Mouse (Mus musculus): ENCODE measurements at regions not wholly inside any gene's neighbourhood (a gene's known extent, or its start where the extent isn't known, plus 50 kb on each side); places are given as distances from the start of the nearest gene placed in this dataset.
A peak's percentile ranks its signal among the peaks of the same experiment; 100 is the strongest.

DNA sequence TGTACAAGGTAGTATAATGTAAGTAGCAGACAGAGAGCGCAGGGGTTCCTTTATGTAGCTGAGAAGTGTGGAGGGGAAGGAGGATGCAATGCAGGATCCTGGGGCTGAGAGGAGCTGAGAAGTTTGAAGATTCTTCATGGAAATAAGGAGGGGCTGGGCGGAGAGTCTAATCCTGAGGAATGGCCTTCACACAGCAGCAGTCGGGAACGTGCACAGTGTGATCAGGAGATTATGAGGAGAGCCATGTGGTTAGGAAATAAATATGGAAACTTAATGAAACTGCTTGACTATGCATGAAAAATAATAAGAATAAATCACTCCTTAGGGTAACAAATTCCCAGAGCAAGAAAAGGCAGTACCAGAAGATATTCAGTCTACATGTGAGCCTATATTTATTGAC is 445.1 kb downstream of the Rapgef2 start:
- H3K4me1 ChIP-seq (replicated peaks; ENCODE audit: low read depth, low read length): no peaks in the 10 kb centered on the region
- H3K27me3 ChIP-seq (ENCODE audit: insufficient read depth, low read length): no peaks in the 10 kb centered on the region
- no peaks in the 10 kb centered on the region for H3K9me3 ChIP-seq (ENCODE audit: low read length)
- H3K36me3 ChIP-seq (ENCODE audit: insufficient read depth, low read length): no peaks in the 10 kb centered on the region
- no peak for TF ChIP-seq NANOG (IDR thresholded peaks at IDR 0.05; ENCODE audit: borderline replicate concordance, low read length)
- TF ChIP-seq POU5F1 (IDR thresholded peaks at IDR 0.05; ENCODE audit: borderline replicate concordance, low read length): no peak
- no peak for TF ChIP-seq CTCF (conservative IDR thresholded peaks at IDR 0.05; ENCODE audit: low read length)
- no peak overlapping the region for H3K4me3 ChIP-seq (replicated peaks; ENCODE audit: low read length)

GRCm38 (mm10) chr3:78836824-78837223 is 449.5 kb downstream of the Rapgef2 start:
- no peak for TF ChIP-seq POU5F1 (IDR thresholded peaks at IDR 0.05; ENCODE audit: borderline replicate concordance, low read length)
- no peak for TF ChIP-seq NANOG (IDR thresholded peaks at IDR 0.05; ENCODE audit: borderline replicate concordance, low read length)
- Histone ChIP-seq H3K4me1 (replicated peaks; ENCODE audit: low read depth, low read length) (no peaks in the 10 kb centered on the region), H3K4me3 (replicated peaks; ENCODE audit: low read length) (no peak overlapping the region), H3K36me3 (ENCODE audit: insufficient read depth, low read length) (no peaks in the 10 kb centered on the region), H3K9me3 (ENCODE audit: low read length) (no peaks in the 10 kb centered on the region), H3K27me3 (ENCODE audit: insufficient read depth, low read length) (no peaks in the 10 kb centered on the region)

- H3K36me3 ChIP-seq (ENCODE audit: insufficient read depth, low read length): no peaks in the 10 kb centered on the region
- no peak overlapping the region for H3K4me3 ChIP-seq (replicated peaks; ENCODE audit: low read length)
- H3K27me3 ChIP-seq (ENCODE audit: insufficient read depth, low read length): no peaks in the 10 kb centered on the region
- H3K9me3 ChIP-seq (ENCODE audit: low read length): no peaks in the 10 kb centered on the region
- TF ChIP-seq NANOG (IDR thresholded peaks at IDR 0.05; ENCODE audit: borderline replicate concordance, low read length): no peak
- H3K4me1 ChIP-seq (replicated peaks; ENCODE audit: low read depth, low read length): no peaks in the 10 kb centered on the region
Observed at GRCm38 (mm10) chr3:78825505-78825904, 460.8 kb downstream of the Rapgef2 start.

GRCm38 (mm10) chr3:78812425-78812824 is 473.9 kb downstream of the Rapgef2 start:
- Histone ChIP-seq H3K36me3 (ENCODE audit: insufficient read depth, low read length) (no peaks in the 10 kb centered on the region), H3K4me1 (replicated peaks; ENCODE audit: low read depth, low read length) (no peaks in the 10 kb centered on the region), H3K27me3 (ENCODE audit: insufficient read depth, low read length) (no peaks in the 10 kb centered on the region), H3K4me3 (replicated peaks; ENCODE audit: low read length) (no peak overlapping the region), H3K9me3 (ENCODE audit: low read length) (no peaks in the 10 kb centered on the region)
- TF ChIP-seq CTCF (conservative IDR thresholded peaks at IDR 0.05; ENCODE audit: low read length): no peak
- TF ChIP-seq POU5F1 (IDR thresholded peaks at IDR 0.05; ENCODE audit: borderline replicate concordance, low read length): no peak
- no peak for TF ChIP-seq NANOG (IDR thresholded peaks at IDR 0.05; ENCODE audit: borderline replicate concordance, low read length)

GRCm38 (mm10) chr3:78810431-78811152 is 475.7 kb downstream of the Rapgef2 start:
- Histone ChIP-seq H3K4me3 (replicated peaks; ENCODE audit: low read length) (no peak overlapping the region), H3K36me3 (ENCODE audit: insufficient read depth, low read length) (no peaks in the 10 kb centered on the region), H3K27me3 (ENCODE audit: insufficient read depth, low read length) (no peaks in the 10 kb centered on the region), H3K9me3 (ENCODE audit: low read length) (no peaks in the 10 kb centered on the region), H3K4me1 (replicated peaks; ENCODE audit: low read depth, low read length) (no peaks in the 10 kb centered on the region)
- TF ChIP-seq CTCF (conservative IDR thresholded peaks at IDR 0.05; ENCODE audit: low read length): no peak
- TF ChIP-seq NANOG (IDR thresholded peaks at IDR 0.05; ENCODE audit: borderline replicate concordance, low read length): no peak
- no peak for TF ChIP-seq POU5F1 (IDR thresholded peaks at IDR 0.05; ENCODE audit: borderline replicate concordance, low read length)

GRCm38 (mm10) chr3:78803176-78803575 is 483.1 kb downstream of the Rapgef2 start:
- TF ChIP-seq NANOG (IDR thresholded peaks at IDR 0.05; ENCODE audit: borderline replicate concordance, low read length) (no peak), CTCF (conservative IDR thresholded peaks at IDR 0.05; ENCODE audit: low read length) (no peak), POU5F1 (IDR thresholded peaks at IDR 0.05; ENCODE audit: borderline replicate concordance, low read length) (no peak)
- no peaks in the 10 kb centered on the region for H3K36me3 ChIP-seq (ENCODE audit: insufficient read depth, low read length)
- H3K9me3 ChIP-seq (ENCODE audit: low read length): no peaks in the 10 kb centered on the region
- no peak overlapping the region for H3K4me3 ChIP-seq (replicated peaks; ENCODE audit: low read length)
- H3K27me3 ChIP-seq (ENCODE audit: insufficient read depth, low read length): no peaks in the 10 kb centered on the region
- no peaks in the 10 kb centered on the region for H3K4me1 ChIP-seq (replicated peaks; ENCODE audit: low read depth, low read length)

- Histone ChIP-seq H3K4me1 (replicated peaks; ENCODE audit: low read depth, low read length) (peaks cover 4% of the 10 kb centered on the region; the same call in 1 of the 2 replicates), H3K4me3 (replicated peaks; ENCODE audit: low read length) (no peak overlapping the region), H3K9me3 (ENCODE audit: low read length) (peaks cover 13% of the 10 kb centered on the region; the same call in 1 of the 2 replicates), H3K27me3 (ENCODE audit: insufficient read depth, low read length) (no peaks in the 10 kb centered on the region), H3K36me3 (ENCODE audit: insufficient read depth, low read length) (no peaks in the 10 kb centered on the region)
- TF ChIP-seq CTCF (conservative IDR thresholded peaks at IDR 0.05; ENCODE audit: low read length): no peak
- TF ChIP-seq NANOG (IDR thresholded peaks at IDR 0.05; ENCODE audit: borderline replicate concordance, low read length): no peak
- TF ChIP-seq POU5F1 (IDR thresholded peaks at IDR 0.05; ENCODE audit: borderline replicate concordance, low read length): no peak
Observed at GRCm38 (mm10) chr3:78795951-78796455, 490.3 kb downstream of the Rapgef2 start.

GRCm38 (mm10) chr3:78792440-78793057 is 493.8 kb downstream of the Rapgef2 start:
- Histone ChIP-seq H3K9me3 (ENCODE audit: low read length) (peaks cover 8% of the 10 kb centered on the region; the same call in 1 of the 2 replicates), H3K27me3 (ENCODE audit: insufficient read depth, low read length) (no peaks in the 10 kb centered on the region), H3K4me3 (replicated peaks; ENCODE audit: low read length) (no peak overlapping the region), H3K4me1 (replicated peaks; ENCODE audit: low read depth, low read length) (peaks cover 4% of the 10 kb centered on the region; the same call in 1 of the 2 replicates), H3K36me3 (ENCODE audit: insufficient read depth, low read length) (no peaks in the 10 kb centered on the region)
- TF ChIP-seq NANOG (IDR thresholded peaks at IDR 0.05; ENCODE audit: borderline replicate concordance, low read length): peak; percentile 97
- TF ChIP-seq POU5F1 (IDR thresholded peaks at IDR 0.05; ENCODE audit: borderline replicate concordance, low read length): no peak
- TF ChIP-seq CTCF (conservative IDR thresholded peaks at IDR 0.05; ENCODE audit: low read length): no peak
